Mouse (Mus musculus) stomach, postnatal 0 days (tissue): ENCODE data around the gene Aldh3b3. TPM values are rescaled to one million over a fixed set of nuclear protein-coding genes. Genes with fewer than 3 reads are reported as not detected.

Source experiments
- ATAC-seq: fragments of 200-750 bp; cut with Nextera tagmentation; 2 replicates; pipeline ENCODE4 v1.8.0; 2017; ENCODE audit not compliant: low FRiP score, low TSS enrichment
- DNase-seq: peaks from one replicate; pipeline ENCODE4 v3.0.0-alpha.2; 2016; ENCODE audit warnings: low spot score
- H3K27ac ChIP-seq: fragments of 300-500 bp; sonication (generic); replicated peaks from 2 replicates; pipeline ENCODE4 v1.5.1; 2014; ENCODE audit warnings: mild to moderate bottlenecking, control low read depth
- H3K27me3 ChIP-seq: fragments of 300-500 bp; sonication (generic); 2 replicates; pipeline ENCODE4 v1.6.1; 2014; ENCODE audit warnings: low read length; ENCODE audit not compliant: control insufficient read depth, insufficient read depth
- H3K36me3 ChIP-seq: fragments of 300-500 bp; sonication (generic); 2 replicates; pipeline ENCODE4 v1.6.1; 2014; ENCODE audit warnings: low read length, mixed read lengths; ENCODE audit not compliant: control insufficient read depth, insufficient read depth
- H3K4me1 ChIP-seq: fragments of 300-500 bp; sonication (generic); replicated peaks from 2 replicates; pipeline ENCODE4 v1.6.1; 2014; ENCODE audit warnings: antibody characterized with exemption; ENCODE audit not compliant: control insufficient read depth, insufficient read depth
- H3K4me2 ChIP-seq: fragments of 300-500 bp; sonication (generic); replicated peaks from 2 replicates; pipeline ENCODE4 v1.6.1; 2014; ENCODE audit warnings: low read depth, mild to moderate bottlenecking, control low read depth, moderate library complexity
- H3K4me3 ChIP-seq: fragments of 300-500 bp; sonication (generic); 2 replicates; pipeline ENCODE4 v1.5.1; 2014; ENCODE audit warnings: low read depth, low read length, control low read depth
- H3K9ac ChIP-seq: fragments of 300-500 bp; sonication (generic); 2 replicates; pipeline ENCODE4 v1.6.1; 2014; ENCODE audit warnings: mild to moderate bottlenecking, low read length, control low read depth, mixed read lengths
- H3K9me3 ChIP-seq: fragments of 300-500 bp; sonication (generic); 2 replicates; pipeline ENCODE4 v1.6.1; 2016; ENCODE audit warnings: low read length; ENCODE audit not compliant: control insufficient read depth
- CTCF ChIP-seq: IDR thresholded peaks from 2 replicates; pipeline ENCODE4 v1.5.1; 2016; ENCODE audit warnings: antibody characterized with exemption, low read depth, mild to moderate bottlenecking, moderate library complexity
- EP300 ChIP-seq: optimal IDR thresholded peaks from 2 replicates; pipeline ENCODE3; 2016; ENCODE audit warnings: antibody characterized with exemption
- WGBS: fragments of 180-500 bp; shearing (Covaris S2); extraction: QIAGEN DNeasy Blood & Tissue Kit; methylation state at CpG from one replicate; pipeline ENCODE4 v1.1.7; 2014; 5-methylcytosine and 5-hydroxymethylcytosine counted together
- polyA plus RNA-seq: library from polyadenylated mRNA; unstranded; fragments of >200 nt; fragmentation: Nextera tagmentation; extraction: Ambion mirVana; gene quantifications from 2 replicates; pipeline ENCODE4 v1.2.1, GENCODE M21; 2015

Aldh3b3 gene
- polyA plus RNA-seq, 1 experiment from 2014 or later: 1.1 TPM

GRCm38 (mm10) chr19:4003641-4004040 is 45.2 kb downstream of the Aldh3b3 start:
- H3K4me2 ChIP-seq: no peak overlapping the region
- DNase-seq (no peak), ATAC-seq (no peak)
- no peaks in the 10 kb centered on the region for H3K9me3 ChIP-seq
- WGBS: 78% methylated on average over 12 of the region's 12 CpGs
- TF ChIP-seq EP300: no peak
- no peak for TF ChIP-seq CTCF
- peaks cover 9% of the 10 kb centered on the region; the same call in 1 of the 2 replicates for H3K36me3 ChIP-seq
- no peak overlapping the region for H3K4me3 ChIP-seq
- no peak overlapping the region for H3K27ac ChIP-seq
- H3K4me1 ChIP-seq: peaks cover 3% of the 10 kb centered on the region; the same call in 1 of the 2 replicates
- H3K27me3 ChIP-seq: no peaks in the 10 kb centered on the region
- H3K9ac ChIP-seq: no peak overlapping the region

GRCm38 (mm10) chr19:4004331-4004730 is 45.9 kb downstream of the Aldh3b3 start:
- H3K9me3 ChIP-seq: no peaks in the 10 kb centered on the region
- H3K4me3 ChIP-seq: no peak overlapping the region
- WGBS: 84% methylated on average over 15 of the region's 15 CpGs
- H3K4me2 ChIP-seq: no peak overlapping the region
- TF ChIP-seq CTCF (no peak), EP300 (no peak)
- peaks cover 3% of the 10 kb centered on the region; the same call in 1 of the 2 replicates for H3K4me1 ChIP-seq
- DNase-seq (no peak), ATAC-seq (no peak)
- H3K36me3 ChIP-seq: peaks cover 9% of the 10 kb centered on the region; the same call in 1 of the 2 replicates
- H3K9ac ChIP-seq: no peak overlapping the region
- no peaks in the 10 kb centered on the region for H3K27me3 ChIP-seq
- H3K27ac ChIP-seq: no peak overlapping the region

DNA sequence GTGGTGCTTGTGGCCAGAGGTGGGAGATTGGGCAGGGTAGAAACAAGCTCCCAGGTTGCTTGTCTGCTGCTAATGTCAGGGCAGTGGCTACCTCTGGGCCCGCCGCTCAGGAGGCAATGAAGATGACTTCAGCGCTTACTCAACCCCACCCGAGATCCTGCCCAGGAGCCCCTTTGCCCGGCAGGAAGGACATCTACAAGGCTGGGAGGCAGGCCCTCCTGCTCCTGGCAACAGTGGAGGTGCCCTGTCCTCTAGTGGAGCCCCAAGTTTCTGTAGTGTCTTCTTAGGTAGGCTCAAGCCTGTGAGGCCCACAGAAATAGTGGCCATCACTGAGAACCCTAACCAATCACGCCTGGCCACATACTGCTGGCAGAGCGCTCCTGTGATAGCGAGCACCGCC is 46.6 kb downstream of the Aldh3b3 start:
- Histone ChIP-seq H3K4me2 (no peak overlapping the region), H3K9me3 (no peaks in the 10 kb centered on the region), H3K36me3 (peaks cover 9% of the 10 kb centered on the region; the same call in 1 of the 2 replicates), H3K27me3 (no peaks in the 10 kb centered on the region), H3K4me3 (no peak overlapping the region), H3K9ac (no peak overlapping the region), H3K4me1 (peaks cover 3% of the 10 kb centered on the region; the same call in 1 of the 2 replicates), H3K27ac (no peak overlapping the region)
- TF ChIP-seq CTCF (no peak), EP300 (no peak)
- WGBS: 80% methylated on average over 9 of the region's 9 CpGs
- no peak for ATAC-seq
- DNase-seq: no peak

DNA sequence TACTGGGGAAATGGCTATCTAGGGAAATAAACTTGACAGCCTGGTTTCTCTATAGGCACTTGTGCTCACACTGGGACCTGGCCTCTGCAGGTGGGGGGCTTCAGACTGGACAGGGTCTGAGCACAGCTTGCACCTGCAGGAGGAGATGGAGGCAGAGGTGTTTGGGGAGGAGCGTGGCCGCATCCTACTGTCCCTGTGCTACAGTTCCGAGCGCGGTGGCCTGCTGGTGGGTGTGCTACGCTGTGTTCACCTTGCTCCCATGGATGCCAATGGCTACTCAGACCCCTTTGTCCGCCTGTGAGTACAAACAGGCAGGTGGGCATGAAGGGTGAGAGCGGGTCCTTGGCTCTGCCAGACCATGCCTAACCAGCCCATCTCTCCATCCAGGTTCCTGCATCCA is 47.5 kb downstream of the Aldh3b3 start:
- Histone ChIP-seq H3K27ac (no peak overlapping the region), H3K4me3 (no peak overlapping the region), H3K27me3 (no peaks in the 10 kb centered on the region), H3K9ac (no peak overlapping the region), H3K9me3 (no peaks in the 10 kb centered on the region), H3K4me2 (no peak overlapping the region), H3K36me3 (peaks cover 9% of the 10 kb centered on the region; the same call in 1 of the 2 replicates), H3K4me1 (peaks cover 3% of the 10 kb centered on the region; the same call in 1 of the 2 replicates)
- WGBS: 94% methylated on average over 8 of the region's 8 CpGs
- DNase-seq (no peak), ATAC-seq (no peak)
- no peak for TF ChIP-seq EP300
- TF ChIP-seq CTCF: no peak

GRCm38 (mm10) chr19:4011086-4011485 is 52.6 kb downstream of the Aldh3b3 start:
- Histone ChIP-seq H3K27me3 (no peaks in the 10 kb centered on the region), H3K4me3 (no peak overlapping the region), H3K27ac (no peak overlapping the region), H3K36me3 (peaks cover 6% of the 10 kb centered on the region; the same call in 1 of the 2 replicates), H3K4me1 (no peaks in the 10 kb centered on the region; the same call in 1 of the 2 replicates), H3K9me3 (no peaks in the 10 kb centered on the region), H3K9ac (no peak overlapping the region), H3K4me2 (no peak overlapping the region)
- no peak for DNase-seq
- 94% methylated on average over 5 of the region's 5 CpGs for WGBS
- TF ChIP-seq EP300: no peak
- ATAC-seq: no peak

DNA sequence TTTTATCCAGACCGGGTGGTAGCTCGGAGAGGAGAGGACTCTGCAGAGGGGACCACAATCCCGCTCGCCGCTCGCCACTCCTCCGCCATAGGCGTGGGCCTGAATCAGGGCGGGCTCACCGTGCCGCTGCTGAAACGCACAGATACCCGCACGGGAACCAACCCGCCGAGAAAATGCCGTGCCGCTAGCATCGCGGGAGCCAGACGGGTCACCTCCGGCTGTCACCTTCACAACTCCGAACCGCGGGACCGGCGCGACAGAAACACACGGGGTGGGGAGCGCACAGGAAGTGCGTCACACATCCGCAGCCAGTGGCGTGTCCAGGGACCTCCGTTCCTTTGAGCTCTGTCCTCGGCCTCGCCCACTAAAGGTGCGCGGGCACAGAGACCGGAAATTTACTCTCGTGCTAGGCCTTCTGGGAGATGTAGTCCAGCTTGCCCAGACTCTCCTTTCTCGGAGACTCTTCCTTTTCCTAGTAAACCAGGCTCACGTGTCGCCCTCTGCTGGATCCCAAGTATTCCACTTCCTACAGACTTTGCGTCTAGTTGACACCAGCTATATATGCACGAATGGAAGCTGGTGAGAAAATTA is 54.1 kb downstream of the Aldh3b3 start, which contains the start of gene Ndufv1:
Gene Ndufv1 (minus strand): TSS at position 375 of the 591 bp plus-strand sequence.
- TF ChIP-seq EP300: no peak
- peak; percentile 96 for TF ChIP-seq CTCF
- Histone ChIP-seq H3K9me3 (no peaks in the 10 kb centered on the region), H3K4me1 (no peaks in the 10 kb centered on the region; the same call in 1 of the 2 replicates), H3K4me3 (peak within 1 kb of the TSS; percentile 81), H3K27ac (peak within 1 kb of the TSS; percentile 65), H3K9ac (peak within 1 kb of the TSS; percentile 80), H3K4me2 (peak within 1 kb of the TSS; percentile 68), H3K27me3 (no peaks in the 10 kb centered on the region), H3K36me3 (no peaks in the 10 kb centered on the region)
- ATAC-seq (peak; percentile 99), DNase-seq (peak; percentile 98)
- 0% methylated on average over 45 of the region's 45 CpGs for WGBS
